Mouse (Mus musculus): ENCODE data around the gene Elmsan1.

DNA sequence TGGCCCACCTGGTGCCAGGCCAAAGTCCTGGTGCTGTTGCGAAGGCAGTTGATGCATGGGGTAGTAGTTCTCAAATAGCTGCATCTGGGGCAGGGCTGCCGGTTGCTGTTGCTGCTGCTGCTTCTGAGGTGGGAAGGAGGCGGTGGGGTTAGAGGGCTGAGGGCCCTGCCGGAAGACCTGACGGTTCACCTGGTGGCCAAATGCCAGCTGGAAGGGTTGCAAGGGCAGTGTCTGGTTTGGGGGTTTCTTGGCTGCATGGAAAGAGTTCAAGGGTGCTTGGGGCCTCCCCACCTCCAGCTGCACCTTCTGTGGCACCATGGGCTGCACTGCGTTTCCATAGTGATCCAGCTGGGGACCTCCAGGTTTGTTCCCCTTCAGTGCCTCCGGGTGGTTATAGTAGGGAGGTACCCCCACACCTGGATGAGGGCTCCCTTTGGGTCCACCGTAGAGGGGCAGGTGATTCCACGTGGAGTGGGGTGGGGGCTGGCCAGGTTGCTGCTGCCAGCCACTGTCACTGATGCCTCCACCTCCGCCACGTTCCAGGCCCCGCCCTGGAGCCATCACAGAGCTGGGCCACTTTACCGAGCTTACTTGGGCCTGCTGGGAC lies 45.3 kb downstream of the Elmsan1 start:
- TF ChIP-seq CTCF (conservative IDR thresholded peaks at IDR 0.05; ENCODE audit: low read length) (no peak), NANOG (IDR thresholded peaks at IDR 0.05; ENCODE audit: borderline replicate concordance, low read length) (no peak)
